In the genomic region with DNA sequence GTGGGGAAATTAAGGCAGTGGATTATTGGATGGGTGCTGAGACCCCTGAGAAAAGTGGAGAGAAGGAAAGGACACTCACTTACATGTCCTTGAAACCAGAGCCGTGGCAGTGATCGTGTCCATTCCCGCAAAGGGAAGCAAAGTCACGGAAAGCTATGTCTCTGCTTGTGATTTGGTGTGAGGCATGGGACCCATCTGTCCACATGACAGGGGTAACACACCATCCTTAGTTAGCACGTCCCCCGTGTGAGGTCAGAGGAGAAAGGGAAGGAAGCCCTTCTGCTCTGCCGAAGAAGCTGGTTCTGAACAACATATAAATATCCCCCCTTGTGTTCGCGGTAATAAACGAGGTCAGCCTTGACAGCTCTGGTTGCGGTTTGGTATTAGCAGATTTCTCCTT, we compare ENCODE assay signal across 15 mouse cellular contexts. TPM values are rescaled to one million over a fixed set of nuclear protein-coding genes. Genes with fewer than 3 reads are reported as not detected.
A peak's percentile ranks its signal among the peaks of the same experiment; 100 is the strongest.
DNase-seq lines count a peak whose midpoint lies in the region; ATAC-seq and TF ChIP-seq lines count a peak whose summit lies in the region.
"Had no signal": no experiment of that assay in that cellular context is flagged by ENCODE, and none has a peak within 500 bp of the region (broad histone marks: within the 10 kb centered on the region; RNA-seq: fewer than 3 reads in every experiment).

No protein-coding gene starts in this region.

- ATAC-seq in forebrain, embryonic 12.5 days (ENCODE audit: low FRiP score), result no peak
- ATAC-seq in forebrain, postnatal 0 days, result no peak
- peak; percentile 36 for ATAC-seq in lung, embryonic 14.5 days (ENCODE audit: insufficient read depth)
- ATAC-seq in hindbrain, postnatal 0 days, result no peak
- ATAC-seq in midbrain, embryonic 16.5 days, result no peak

- WGBS in forebrain, embryonic 12.5 days, result 54% methylated on average over 11 of the region's 11 CpGs
- 58% methylated on average over 11 of the region's 11 CpGs for WGBS in forebrain, postnatal 0 days
- WGBS in lung, embryonic 14.5 days, result 36% methylated on average over 11 of the region's 11 CpGs
- WGBS in lung, adult 2 months, result 44% methylated on average over 11 of the region's 11 CpGs
- WGBS in hindbrain, postnatal 0 days, result 39% methylated on average over 11 of the region's 11 CpGs
- WGBS in midbrain, embryonic 16.5 days, result 47% methylated on average over 11 of the region's 11 CpGs
- WGBS in cerebellum, adult 2 months, result 53% methylated on average over 11 of the region's 11 CpGs

- H3K4me3 ChIP-seq in forebrain, embryonic 12.5 days (replicated peaks), result no peak overlapping the region
- H3K4me3 ChIP-seq in forebrain, postnatal 0 days (ENCODE audit: low read depth, low read length), result no peak overlapping the region
- H3K4me3 ChIP-seq in lung, embryonic 14.5 days (ENCODE audit: low read depth, low read length), result no peak overlapping the region
- H3K4me3 ChIP-seq in lung, adult 2 months (replicated peaks; ENCODE audit: extremely low read depth, low read depth, low read length), result no peak overlapping the region
- H3K4me3 ChIP-seq in hindbrain, postnatal 0 days (ENCODE audit: low read length), result no peak overlapping the region
- peak overlapping the region; percentile 9; the same call in 1 of the 2 replicates for H3K4me3 ChIP-seq in midbrain, embryonic 16.5 days (ENCODE audit: low read depth, low read length)
- H3K4me3 ChIP-seq in cerebellum, adult 2 months (replicated peaks; ENCODE audit: insufficient read depth, low read depth, low read length), result no peak overlapping the region
- H3K4me3 ChIP-seq: embryonic facial prominence, embryonic 15.5 days; gastrocnemius, adult 2 months had no signal

- TF ChIP-seq POLR2A in lung, adult 2 months (IDR thresholded peaks at IDR 0.05; ENCODE audit: borderline replicate concordance, extremely low read depth, low read depth, low read length), result no peak
- no peak for TF ChIP-seq POLR2A in cerebellum, adult 2 months (IDR thresholded peaks at IDR 0.05; ENCODE audit: borderline replicate concordance, insufficient read depth, low read length)

- H3K4me2 ChIP-seq in forebrain, embryonic 12.5 days, result peak overlapping the region; percentile 15
- H3K4me2 ChIP-seq in forebrain, postnatal 0 days (ENCODE audit: low read depth), result no peak overlapping the region
- H3K4me2 ChIP-seq in lung, embryonic 14.5 days, result peak overlapping the region; percentile 47
- H3K4me2 ChIP-seq in hindbrain, postnatal 0 days (ENCODE audit: low read depth, low read length), result peak overlapping the region; percentile 35; the same call in 1 of the 2 replicates
- peak overlapping the region; percentile 27 for H3K4me2 ChIP-seq in midbrain, embryonic 16.5 days (ENCODE audit: low read length)
- H3K4me2 ChIP-seq: embryonic facial prominence, embryonic 15.5 days; liver, embryonic 11.5 days had no signal

- H3K4me1 ChIP-seq in forebrain, embryonic 12.5 days, result peaks cover 38% of the 10 kb centered on the region
- H3K4me1 ChIP-seq in forebrain, postnatal 0 days (ENCODE audit: insufficient read depth), result peaks cover 10% of the 10 kb centered on the region
- no peaks in the 10 kb centered on the region for H3K4me1 ChIP-seq in lung, embryonic 14.5 days (ENCODE audit: insufficient read depth)
- no peaks in the 10 kb centered on the region for H3K4me1 ChIP-seq in lung, adult 2 months (ENCODE audit: control insufficient read depth, insufficient read depth, low read length)
- H3K4me1 ChIP-seq in hindbrain, postnatal 0 days (ENCODE audit: insufficient read depth, low read length), result no peaks in the 10 kb centered on the region
- peaks cover 24% of the 10 kb centered on the region for H3K4me1 ChIP-seq in midbrain, embryonic 16.5 days (ENCODE audit: control insufficient read depth, insufficient read depth, low read length)
- no peaks in the 10 kb centered on the region for H3K4me1 ChIP-seq in cerebellum, adult 2 months (ENCODE audit: control insufficient read depth, insufficient read depth, low read length)
- H3K4me1 ChIP-seq: embryonic facial prominence, embryonic 15.5 days had no signal

- H3K9ac ChIP-seq in forebrain, embryonic 12.5 days, result no peak overlapping the region
- no peak overlapping the region for H3K9ac ChIP-seq in forebrain, postnatal 0 days
- H3K9ac ChIP-seq in lung, embryonic 14.5 days, result no peak overlapping the region
- no peak overlapping the region for H3K9ac ChIP-seq in hindbrain, postnatal 0 days (replicated peaks; ENCODE audit: low read length)
- no peak overlapping the region for H3K9ac ChIP-seq in midbrain, embryonic 16.5 days (ENCODE audit: low read depth, low read length)
- H3K9ac ChIP-seq: embryonic facial prominence, embryonic 15.5 days had no signal

- H3K27me3 ChIP-seq in forebrain, embryonic 12.5 days, result no peaks in the 10 kb centered on the region
- no peaks in the 10 kb centered on the region for H3K27me3 ChIP-seq in forebrain, postnatal 0 days (ENCODE audit: insufficient read depth, low read length)
- no peaks in the 10 kb centered on the region for H3K27me3 ChIP-seq in lung, embryonic 14.5 days (ENCODE audit: insufficient read depth, low read length)
- no peaks in the 10 kb centered on the region for H3K27me3 ChIP-seq in hindbrain, postnatal 0 days (ENCODE audit: insufficient read depth, low read length)
- no peaks in the 10 kb centered on the region for H3K27me3 ChIP-seq in midbrain, embryonic 16.5 days (ENCODE audit: control insufficient read depth, insufficient read depth, low read depth, low read length)
- H3K27me3 ChIP-seq in cerebellum, adult 2 months (ENCODE audit: control insufficient read depth, insufficient read depth, low read length), result no peaks in the 10 kb centered on the region
- H3K27me3 ChIP-seq: embryonic facial prominence, embryonic 15.5 days had no signal

- DNase-seq in forebrain, postnatal 0 days, result no peak
- peak; percentile 70 for DNase-seq in lung, embryonic 14.5 days
- DNase-seq in lung, adult 2 months, result no peak
- no peak for DNase-seq in hindbrain, postnatal 0 days (ENCODE audit: low spot score)
- DNase-seq in cerebellum, adult 9-11 months, result no peak
- DNase-seq in cerebellum, adult 2 months, result no peak
- DNase-seq: adrenal gland, adult 2 months; B cell, adult 2 months; gastrocnemius, adult 2 months; right cerebral cortex, postnatal 14 days had no signal

- no peak overlapping the region for H3K27ac ChIP-seq in forebrain, embryonic 12.5 days
- no peak overlapping the region for H3K27ac ChIP-seq in forebrain, postnatal 0 days (ENCODE audit: low read depth, low read length)
- no peak overlapping the region for H3K27ac ChIP-seq in lung, embryonic 14.5 days (ENCODE audit: low read depth)
- H3K27ac ChIP-seq in hindbrain, postnatal 0 days, result no peak overlapping the region
- H3K27ac ChIP-seq in midbrain, embryonic 16.5 days (ENCODE audit: low read length), result no peak overlapping the region
- no peak overlapping the region for H3K27ac ChIP-seq in cerebellum, adult 2 months (ENCODE audit: insufficient read depth, low read length)
- H3K27ac ChIP-seq: embryonic facial prominence, embryonic 15.5 days; gastrocnemius, adult 2 months had no signal

- TF ChIP-seq CTCF in forebrain, postnatal 0 days (IDR thresholded peaks at IDR 0.05; ENCODE audit: low read depth), result no peak
- no peak for TF ChIP-seq CTCF in lung, embryonic 14.5 days (IDR thresholded peaks at IDR 0.05; ENCODE audit: low read depth)
- TF ChIP-seq CTCF in lung, adult 2 months (IDR thresholded peaks at IDR 0.05; ENCODE audit: insufficient read depth, low read length), result no peak
- TF ChIP-seq CTCF in hindbrain, postnatal 0 days (IDR thresholded peaks at IDR 0.05; ENCODE audit: low read depth), result no peak
- TF ChIP-seq CTCF in cerebellum, adult 2 months (IDR thresholded peaks at IDR 0.05; ENCODE audit: borderline replicate concordance, insufficient read depth, low read depth, low read length), result no peak

- no peaks in the 10 kb centered on the region for H3K36me3 ChIP-seq in forebrain, embryonic 12.5 days (replicated peaks)
- H3K36me3 ChIP-seq in forebrain, postnatal 0 days (ENCODE audit: insufficient read depth), result no peaks in the 10 kb centered on the region
- no peaks in the 10 kb centered on the region for H3K36me3 ChIP-seq in lung, embryonic 14.5 days (ENCODE audit: insufficient read depth)
- H3K36me3 ChIP-seq in hindbrain, postnatal 0 days (ENCODE audit: insufficient read depth, low read length), result no peaks in the 10 kb centered on the region
- H3K36me3 ChIP-seq in midbrain, embryonic 16.5 days (ENCODE audit: control insufficient read depth, insufficient read depth, low read length), result no peaks in the 10 kb centered on the region
- H3K36me3 ChIP-seq: embryonic facial prominence, embryonic 15.5 days had no signal

- H3K9me3 ChIP-seq in forebrain, embryonic 12.5 days, result no peaks in the 10 kb centered on the region
- H3K9me3 ChIP-seq in forebrain, postnatal 0 days (ENCODE audit: low read length), result no peaks in the 10 kb centered on the region
- no peaks in the 10 kb centered on the region for H3K9me3 ChIP-seq in lung, embryonic 14.5 days (ENCODE audit: low read depth, low read length)
- no peaks in the 10 kb centered on the region for H3K9me3 ChIP-seq in hindbrain, postnatal 0 days (ENCODE audit: low read length)
- H3K9me3 ChIP-seq in midbrain, embryonic 16.5 days (replicated peaks; ENCODE audit: control insufficient read depth, low read length, poor library complexity, severe bottlenecking), result no peaks in the 10 kb centered on the region
- H3K9me3 ChIP-seq: embryonic facial prominence, embryonic 15.5 days had no signal

RNA-seq across cellular contexts. Expression of gene Egfem1, which starts 52.7 kb away (rescaled TPM):
- polyA plus RNA-seq in forebrain, embryonic 12.5 days (2016; fragmentation: Nextera tagmentation; extraction: Ambion mirVana), result 5.5 and 6.1 TPM in 2 replicates
- 14.3 and 21.8 TPM in 2 replicates for total RNA-seq in forebrain, postnatal 0 days (2014; rRNA removed)
- polyA plus RNA-seq in forebrain, postnatal 0 days (2015; fragmentation: Nextera tagmentation; extraction: Ambion mirVana), result 4.6 and 5.0 TPM in 2 replicates
- polyA plus RNA-seq in lung, embryonic 14.5 days (2014; fragmentation: Nextera tagmentation; extraction: Ambion mirVana), result 6.7 and 9.3 TPM in 2 replicates
- polyA plus RNA-seq in lung, adult 2 months (2012; rRNA removed), result 0.80 and 1.2 TPM in 2 replicates
- 11.0 and 12.6 TPM in 2 replicates for total RNA-seq in hindbrain, postnatal 0 days (2014; rRNA removed)
- 4.1 and 4.5 TPM in 2 replicates for polyA plus RNA-seq in hindbrain, postnatal 0 days (2015; fragmentation: Nextera tagmentation; extraction: Ambion mirVana)
- polyA plus RNA-seq in midbrain, embryonic 16.5 days (2015; fragmentation: Nextera tagmentation; extraction: Ambion mirVana), result 6.8 and 8.2 TPM in 2 replicates
- polyA plus RNA-seq in cerebellum, adult 2 months (2012; rRNA removed), result 1.7 and 3.6 TPM in 2 replicates
- total RNA-seq: adrenal gland, adult 2 months; heart, postnatal 25 days had no signal
- polyA plus RNA-seq: liver, embryonic 11.5 days had no signal
